Mouse (Mus musculus) neural tube, postnatal 0 days (tissue): ENCODE results near the gene Rtp4. TPM values are rescaled to one million over a fixed set of nuclear protein-coding genes. Genes with fewer than 3 reads are reported as not detected.

Source experiments
- polyA plus RNA-seq: library from polyadenylated mRNA; unstranded; fragments of >200 nt; fragmentation: Nextera tagmentation; extraction: Ambion mirVana; gene quantifications from 2 replicates; pipeline ENCODE4 v1.2.1, GENCODE M21; 2015

Gene Rtp4
- 12.6 and 14.6 TPM in 2 replicates for polyA plus RNA-seq

DNA sequence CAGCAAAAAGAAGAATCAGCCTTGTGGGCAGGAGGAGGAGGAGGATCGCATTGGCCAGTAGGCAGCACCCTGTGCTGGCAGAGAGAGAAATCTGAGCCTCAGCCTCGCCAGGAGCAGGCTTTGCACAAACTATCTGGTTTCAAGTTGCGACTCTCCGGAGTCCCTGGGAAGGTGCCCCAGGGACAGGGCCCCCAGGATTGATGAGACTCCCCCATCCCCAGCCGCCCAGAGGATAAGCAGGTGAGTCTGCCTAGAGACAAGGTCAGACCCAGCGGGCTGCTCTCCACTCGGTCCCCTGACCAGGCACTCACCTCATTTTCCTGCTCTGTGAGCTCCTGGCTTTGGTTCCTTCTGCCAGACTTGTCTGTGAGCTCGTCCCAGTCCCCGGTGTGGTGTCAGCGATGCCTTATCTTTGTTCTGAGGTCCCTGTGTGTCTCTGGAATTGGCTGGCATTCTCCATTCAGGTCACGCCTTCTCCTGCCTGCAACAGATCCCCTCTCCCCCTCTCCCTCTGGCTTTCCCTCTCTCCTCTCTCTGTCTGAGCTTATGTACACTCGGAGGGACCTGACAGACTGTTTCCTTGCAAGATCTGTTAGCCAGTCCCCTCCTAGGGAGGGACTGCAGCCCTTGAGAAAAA, at the start of gene Rtp4, which contains the start of gene Masp1:
TSS of gene Rtp4 (plus strand) at position 57 of the 637 bp plus-strand sequence.
TSS of gene Masp1 (minus strand) at position 581 of the 637 bp plus-strand sequence.

Other genes starting within 250 kb of the Rtp4 start
- 0.06 and 0.10 TPM in 2 replicates for gene Rtp1, start 91.2 kb upstream of the Rtp4 start, polyA plus RNA-seq
- gene Masp1, start 524 bp downstream of the Rtp4 start, polyA plus RNA-seq: 18.8 and 21.5 TPM in 2 replicates